Mouse (Mus musculus): Measurements from ENCODE around the gene Acot3. TPM values are rescaled to one million over a fixed set of nuclear protein-coding genes. Genes with fewer than 3 reads are reported as not detected.

The Acot3 gene
- polyA plus RNA-seq, 1 experiment from 2014 or later: 0.96 TPM

Other genes with a start within 250 kb of the Acot3 start
- gene Numb, start 130.2 kb upstream of the Acot3 start, polyA plus RNA-seq (2015; fragmentation: Nextera tagmentation; extraction: Ambion mirVana): 19.9 and 25.6 TPM in 2 replicates
- gene Riox1, start 101.5 kb upstream of the Acot3 start, polyA plus RNA-seq (2015; fragmentation: Nextera tagmentation; extraction: Ambion mirVana): 10.0 and 10.8 TPM in 2 replicates
- gene Heatr4, start 67.3 kb upstream of the Acot3 start, polyA plus RNA-seq (2015; fragmentation: Nextera tagmentation; extraction: Ambion mirVana): not detected in 2 replicates
- 14.7 and 17.0 TPM in 2 replicates for gene Acot2, start 64.3 kb upstream of the Acot3 start, polyA plus RNA-seq (2015; fragmentation: Nextera tagmentation; extraction: Ambion mirVana)
- gene Acot1, start 42.7 kb upstream of the Acot3 start, polyA plus RNA-seq (2015; fragmentation: Nextera tagmentation; extraction: Ambion mirVana): 77.9 and 83.6 TPM in 2 replicates
- gene Acot4, start 13.8 kb upstream of the Acot3 start, polyA plus RNA-seq (2015; fragmentation: Nextera tagmentation; extraction: Ambion mirVana): 0.09 and 0.13 TPM in 2 replicates
- not detected in 2 replicates for gene Gm49366, start 13.2 kb upstream of the Acot3 start, polyA plus RNA-seq (2015; fragmentation: Nextera tagmentation; extraction: Ambion mirVana)
- not detected in 2 replicates for gene Acot5, start 17.2 kb downstream of the Acot3 start, polyA plus RNA-seq (2015; fragmentation: Nextera tagmentation; extraction: Ambion mirVana)
- 0.88 and 0.97 TPM in 2 replicates for gene Acot6, start 48.5 kb downstream of the Acot3 start, polyA plus RNA-seq (2015; fragmentation: Nextera tagmentation; extraction: Ambion mirVana)
- 9.1 and 9.7 TPM in 2 replicates for gene Dnal1, start 62.2 kb downstream of the Acot3 start, polyA plus RNA-seq (2015; fragmentation: Nextera tagmentation; extraction: Ambion mirVana)
- 3.5 and 3.8 TPM in 2 replicates for gene Pnma1, start 96.3 kb downstream of the Acot3 start, polyA plus RNA-seq (2015; fragmentation: Nextera tagmentation; extraction: Ambion mirVana)
- 4.5 and 5.1 TPM in 2 replicates for gene Elmsan1, start 166.7 kb downstream of the Acot3 start, polyA plus RNA-seq (2015; fragmentation: Nextera tagmentation; extraction: Ambion mirVana)
- 14.2 and 15.1 TPM in 2 replicates for gene Ptgr2, start 233.1 kb downstream of the Acot3 start, polyA plus RNA-seq (2015; fragmentation: Nextera tagmentation; extraction: Ambion mirVana)

All from hindbrain, embryonic 13.5 days (tissue).